In the genomic region with DNA sequence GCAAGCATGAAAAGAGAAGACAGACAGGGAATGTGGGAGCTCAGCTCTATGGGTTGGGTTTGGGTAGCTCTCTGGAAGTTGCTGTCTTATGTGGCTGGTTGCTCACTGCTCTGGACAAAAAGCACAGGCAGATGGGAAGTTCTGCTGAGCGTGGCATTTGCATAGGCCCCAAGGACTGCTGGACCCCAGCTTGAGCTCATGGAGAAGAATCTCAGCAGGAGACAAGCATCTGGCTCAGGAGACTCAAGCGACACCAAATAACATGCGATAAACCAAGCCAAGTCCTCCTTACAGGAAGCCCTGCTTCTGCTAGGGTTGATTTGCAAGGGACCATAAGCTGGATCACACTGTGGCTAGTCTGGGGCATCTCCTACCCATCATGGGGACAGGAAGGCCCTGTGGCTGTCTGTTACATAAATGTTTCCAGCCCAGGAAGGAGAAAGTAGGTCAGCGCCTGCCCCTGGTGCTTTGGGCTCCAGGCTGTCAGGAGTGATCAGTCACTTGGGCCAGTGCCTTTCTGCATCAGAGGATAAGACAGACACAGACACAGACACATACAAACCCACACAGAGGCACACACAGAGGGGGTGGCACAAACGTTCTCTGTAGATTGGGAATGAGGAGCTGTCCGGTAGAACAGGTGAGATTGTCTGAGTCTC, we compare ENCODE assay signal across 8 mouse cellular contexts.
DNase-seq lines count a peak whose midpoint lies in the region; ATAC-seq lines count a peak whose summit lies in the region.

No protein-coding gene starts in this region.

- intact Hi-C loops in left cerebral cortex, postnatal 4 days (cut with DNase I) = no loop called here

- peak; percentile 72 to 80 for DNase-seq in adrenal gland, adult (ENCODE audit: inconsistent age in 2 of 2, low spot score in 1 of 2)
- DNase-seq in adrenal gland, adult 18-20 months (ENCODE audit: low spot score in 2 of 2) = no peak
- DNase-seq in lung, postnatal 10 days = peak; percentile 58
- DNase-seq in lung, postnatal 25 days (ENCODE audit: low spot score) = no peak
- peak; percentile 97 for DNase-seq in cerebellum, adult 9-10 months
- peak; percentile 75 for DNase-seq in left cerebral cortex, postnatal 4 days
- no peak for DNase-seq in ovary, postnatal 14 days (ENCODE audit: low spot score)

- ATAC-seq in erythroblast, adult 5-6 weeks (replicated peaks; ENCODE audit: low FRiP score, poor library complexity, severe bottlenecking) = no peak

Comparison
In these comparisons a context has a peak if more than half of its experiments do, and no peak if none do; other contexts are left out.
1. DNase-seq: peak in adrenal gland, adult (2 of 2), lung, postnatal 10 days (single experiment), cerebellum, adult 9-10 months (single experiment) and left cerebral cortex, postnatal 4 days (single experiment); none in adrenal gland, adult 18-20 months (0 of 2), lung, postnatal 25 days (single experiment) and ovary, postnatal 14 days (single experiment).